ENCODE assay signal across 24 mouse cellular contexts in genomic region chr2:35549191-35549590, GRCm38 (mm10).
"Had no signal": no experiment of that assay in that cellular context is flagged by ENCODE, and none has a peak within 500 bp of the region (broad histone marks: within the 10 kb centered on the region; RNA-seq: fewer than 3 reads in every experiment).

No protein-coding gene starts in this region.

- H3K36me3 ChIP-seq: heart, embryonic 10.5 days; heart, embryonic 12.5 days; hindbrain, embryonic 10.5 days; hindbrain, embryonic 12.5 days; limb, embryonic 10.5 days; limb, embryonic 12.5 days; liver, embryonic 13.5 days had no signal

- H3K27me3 ChIP-seq: heart, embryonic 12.5 days had no signal

- H3K27ac ChIP-seq: heart, embryonic 10.5 days; hindbrain, embryonic 10.5 days; hindbrain, embryonic 12.5 days; hindbrain, embryonic 14.5 days; limb, embryonic 10.5 days; limb, embryonic 12.5 days; liver, embryonic 13.5 days had no signal

- H3K9me3 ChIP-seq: heart, embryonic 10.5 days; heart, embryonic 12.5 days; hindbrain, embryonic 10.5 days; hindbrain, embryonic 12.5 days; limb, embryonic 10.5 days; limb, embryonic 12.5 days; liver, embryonic 13.5 days had no signal

- ATAC-seq: hindbrain, embryonic 16.5 days; inflammation-experienced regulatory T-cells, adult 6 months had no signal

- H3K4me3 ChIP-seq: heart, embryonic 10.5 days; heart, embryonic 12.5 days; hindbrain, embryonic 10.5 days; hindbrain, embryonic 12.5 days; limb, embryonic 10.5 days; limb, embryonic 12.5 days; liver, embryonic 13.5 days had no signal

- H3K4me2 ChIP-seq: heart, embryonic 12.5 days; hindbrain, embryonic 12.5 days; hindbrain, embryonic 14.5 days; limb, embryonic 12.5 days; liver, embryonic 11.5 days; liver, embryonic 13.5 days had no signal

- H3K9ac ChIP-seq: heart, embryonic 12.5 days; hindbrain, embryonic 12.5 days; hindbrain, embryonic 14.5 days; limb, embryonic 12.5 days; liver, embryonic 13.5 days had no signal

- DNase-seq: gastrocnemius, postnatal 10 days; gastrocnemius, postnatal 25 days; heart, adult 18-20 months; heart, postnatal 10 days; heart, postnatal 4 days; kidney, adult 11 months; kidney, adult 2 months; kidney, adult 9 months; kidney, postnatal 10 days; kidney, postnatal 25 days; layer of hippocampus, adult 9-11 months; layer of hippocampus, postnatal 36 days; liver; liver, embryonic 13.5 days had no signal
